ENCODE assay signal across 10 mouse cellular contexts in the genomic region with DNA sequence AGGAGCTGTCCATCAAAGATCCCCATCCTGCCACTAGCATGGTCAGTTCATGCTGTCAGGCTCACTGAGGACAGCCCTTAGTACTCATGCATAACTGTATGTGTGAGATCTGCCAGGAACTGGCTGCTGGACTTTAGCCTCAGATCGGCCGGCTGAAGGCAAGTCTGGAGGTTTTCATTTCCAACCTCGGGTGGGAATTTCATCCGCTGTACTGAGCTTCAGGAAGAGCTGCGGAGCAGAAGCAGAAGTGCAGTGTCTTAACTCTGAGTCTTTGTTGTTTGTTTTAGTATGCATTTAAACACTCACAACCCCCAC.
DNase-seq lines count a peak whose midpoint lies in the region; ATAC-seq and TF ChIP-seq lines count a peak whose summit lies in the region.
"Had no signal": no experiment of that assay in that cellular context is flagged by ENCODE, and none has a peak within 500 bp of the region (broad histone marks: within the 10 kb centered on the region; RNA-seq: fewer than 3 reads in every experiment).

No protein-coding gene starts in this region.

- H3K9ac ChIP-seq in heart, embryonic 13.5 days = 0 out of 2 replicates have a peak overlapping the region, but pooled peaks have one; percentile 40
- H3K9ac ChIP-seq in forebrain, embryonic 16.5 days (replicated peaks; ENCODE audit: low read depth, low read length) = no peak overlapping the region
- H3K9ac ChIP-seq in kidney, postnatal 0 days (ENCODE audit: low read depth, low read length) = no peak overlapping the region
- no peak overlapping the region; the same call in 1 of the 2 replicates for H3K9ac ChIP-seq in neural tube, embryonic 11.5 days (ENCODE audit: low read length)

- peaks cover 19% of the 10 kb centered on the region for H3K4me1 ChIP-seq in heart, embryonic 13.5 days
- peaks cover 11% of the 10 kb centered on the region for H3K4me1 ChIP-seq in forebrain, embryonic 16.5 days (replicated peaks; ENCODE audit: control insufficient read depth, insufficient read depth, low read length)
- H3K4me1 ChIP-seq in kidney, postnatal 0 days (replicated peaks; ENCODE audit: insufficient read depth, low read length) = 0 out of 2 replicates have a peak, but pooled peaks cover 7% of the 10 kb centered on the region
- peaks cover 34% of the 10 kb centered on the region for H3K4me1 ChIP-seq in neural tube, embryonic 11.5 days (ENCODE audit: control insufficient read depth, insufficient read depth, low read length)

- no peaks in the 10 kb centered on the region for H3K36me3 ChIP-seq in heart, embryonic 13.5 days
- no peaks in the 10 kb centered on the region for H3K36me3 ChIP-seq in forebrain, embryonic 16.5 days (ENCODE audit: control insufficient read depth, insufficient read depth)
- H3K36me3 ChIP-seq in kidney, postnatal 0 days (ENCODE audit: insufficient read depth, low read length) = no peaks in the 10 kb centered on the region
- no peaks in the 10 kb centered on the region for H3K36me3 ChIP-seq in neural tube, embryonic 11.5 days (ENCODE audit: control insufficient read depth, insufficient read depth, low read length)

- no peak overlapping the region for H3K4me3 ChIP-seq in heart, embryonic 13.5 days
- H3K4me3 ChIP-seq in forebrain, embryonic 16.5 days (replicated peaks; ENCODE audit: low read length) = no peak overlapping the region
- no peak overlapping the region for H3K4me3 ChIP-seq in kidney, postnatal 0 days (replicated peaks; ENCODE audit: low read depth, low read length)
- H3K4me3 ChIP-seq in neural tube, embryonic 11.5 days (ENCODE audit: low read depth, low read length) = no peak overlapping the region

- ATAC-seq in heart, embryonic 13.5 days (ENCODE audit: extremely low read depth, insufficient number of reproducible peaks, low FRiP score, low TSS enrichment) = no peak
- ATAC-seq in forebrain, embryonic 16.5 days = 0 out of 2 replicates have a peak, but pooled peaks have one; percentile 20
- peak; percentile 70 for ATAC-seq in kidney, postnatal 0 days (replicated peaks; ENCODE audit: low FRiP score, low read depth)
- no peak for ATAC-seq in neural tube, embryonic 11.5 days (ENCODE audit: insufficient read depth, low FRiP score, low TSS enrichment)
- ATAC-seq: activated CD4-positive, CD25-positive, alpha-beta regulatory T cell, adult 4 months had no signal

- H3K4me2 ChIP-seq in heart, embryonic 13.5 days = peak overlapping the region; percentile 34
- H3K4me2 ChIP-seq in forebrain, embryonic 16.5 days (ENCODE audit: low read length) = no peak overlapping the region
- peak overlapping the region; percentile 34 for H3K4me2 ChIP-seq in kidney, postnatal 0 days (ENCODE audit: low read length)
- peak overlapping the region; percentile 35 for H3K4me2 ChIP-seq in neural tube, embryonic 11.5 days (ENCODE audit: low read depth)

- TF ChIP-seq CTCF in kidney, postnatal 0 days (IDR thresholded peaks at IDR 0.05; ENCODE audit: low read depth) = no peak

- H3K27me3 ChIP-seq in heart, embryonic 13.5 days (replicated peaks) = peaks cover 9% of the 10 kb centered on the region; the same call in 1 of the 2 replicates
- no peaks in the 10 kb centered on the region for H3K27me3 ChIP-seq in forebrain, embryonic 16.5 days (replicated peaks; ENCODE audit: control insufficient read depth, insufficient read depth, low read length)
- H3K27me3 ChIP-seq in kidney, postnatal 0 days (ENCODE audit: insufficient read depth, low read length) = no peaks in the 10 kb centered on the region
- H3K27me3 ChIP-seq in neural tube, embryonic 11.5 days (ENCODE audit: control insufficient read depth, insufficient read depth, low read length) = no peaks in the 10 kb centered on the region

- 5% methylated on average over 5 of the region's 5 CpGs for WGBS in heart, embryonic 13.5 days
- WGBS in forebrain, embryonic 16.5 days = 3% methylated on average over 5 of the region's 5 CpGs
- WGBS in kidney, postnatal 0 days = 2% methylated on average over 5 of the region's 5 CpGs
- 2% methylated on average over 5 of the region's 5 CpGs for whole genome bisulfite sequencing in neural tube, embryonic 11.5 days

- DNase-seq in heart, postnatal 10 days = no peak
- peak; percentile 74 for DNase-seq in kidney, postnatal 0 days (ENCODE audit: low spot score)
- peak; percentile 44 for DNase-seq in neural tube, embryonic 11.5 days (ENCODE audit: low spot score)
- no peak for DNase-seq in gastrocnemius, postnatal 14 days
- DNase-seq in thymus, adult 18-20 months = no peak
- DNase-seq in thymus, postnatal 0 days (ENCODE audit: low spot score) = no peak
- DNase-seq: cerebellum, postnatal 14 days had no signal

- H3K9me3 ChIP-seq in heart, embryonic 13.5 days = peaks cover 3% of the 10 kb centered on the region; the same call in 1 of the 2 replicates
- no peaks in the 10 kb centered on the region for H3K9me3 ChIP-seq in forebrain, embryonic 16.5 days (ENCODE audit: control insufficient read depth, low read length)
- H3K9me3 ChIP-seq in kidney, postnatal 0 days (replicated peaks; ENCODE audit: low read length) = no peaks in the 10 kb centered on the region
- no peaks in the 10 kb centered on the region for H3K9me3 ChIP-seq in neural tube, embryonic 11.5 days (ENCODE audit: control insufficient read depth, low read length)

- intact Hi-C loops in heart, postnatal 10 days (cut with DNase I) = no loop called here
- intact Hi-C loops in gastrocnemius, postnatal 14 days (cut with DNase I; ENCODE audit: low total_unique reads) = loop anchor here (10.0 kb wide), 1 partner anchor 97 kb away; the partner anchor contains the start of gene Ccnd2

- H3K27ac ChIP-seq in heart, embryonic 13.5 days (replicated peaks) = no peak overlapping the region; the same call in 1 of the 2 replicates
- no peak overlapping the region for H3K27ac ChIP-seq in forebrain, embryonic 16.5 days (ENCODE audit: low read length)
- peak overlapping the region; percentile 62 for H3K27ac ChIP-seq in kidney, postnatal 0 days
- H3K27ac ChIP-seq in neural tube, embryonic 11.5 days (ENCODE audit: low read depth, low read length) = peak overlapping the region; percentile 69

Comparison
In these comparisons a context has a peak if more than half of its experiments do, and no peak if none do; other contexts are left out.
1. ATAC-seq: peak in forebrain, embryonic 16.5 days (single experiment) and kidney, postnatal 0 days (single experiment); none in heart, embryonic 13.5 days (single experiment) and neural tube, embryonic 11.5 days (single experiment).
2. H3K27ac ChIP-seq: peak in kidney, postnatal 0 days (single experiment) and neural tube, embryonic 11.5 days (single experiment); none in heart, embryonic 13.5 days (single experiment) and forebrain, embryonic 16.5 days (single experiment).
3. DNase-seq: peak in kidney, postnatal 0 days (single experiment) and neural tube, embryonic 11.5 days (single experiment); none in heart, postnatal 10 days (0 of 2), gastrocnemius, postnatal 14 days (single experiment), thymus, adult 18-20 months (0 of 2) and thymus, postnatal 0 days (single experiment).